Mouse (Mus musculus): Measurements from ENCODE around the gene Kcp.

DNA sequence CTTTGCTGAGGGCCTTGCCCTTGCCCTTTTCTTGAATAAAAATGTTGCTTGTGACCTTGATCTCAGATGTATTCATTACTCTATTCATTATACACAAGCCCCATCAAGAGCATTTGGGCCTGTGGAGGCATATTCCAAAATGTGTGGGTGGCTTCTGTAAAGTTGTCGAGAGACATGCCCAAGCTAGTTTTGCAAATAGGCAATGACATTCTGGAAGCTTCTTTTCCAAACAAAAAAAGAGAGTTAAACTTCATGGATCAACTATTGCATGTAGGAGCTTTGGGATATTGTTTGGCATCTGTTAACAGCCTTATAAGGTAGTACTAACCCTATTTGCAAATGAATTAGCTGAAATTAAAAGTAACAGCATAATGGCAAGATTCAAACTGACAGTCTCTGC is 40.3 kb upstream of the Kcp start:
- TF ChIP-seq MAFK (IDR thresholded peaks at IDR 0.05; ENCODE audit: insufficient read depth, low read depth, low read length) (no peak), CHD2 (IDR thresholded peaks at IDR 0.05; ENCODE audit: low read depth, low read length) (no peak)
